Mouse (Mus musculus): Measurements from ENCODE around the gene Olfr224. TPM values are rescaled to one million over a fixed set of nuclear protein-coding genes. Genes with fewer than 3 reads are reported as not detected.
"Not testable (repeated sequence)": the region's sequence is repeated elsewhere in the genome, so short reads cannot be mapped to it uniquely, and the experiment has no call there.

Gene Olfr224
- polyA plus RNA-seq, 1 experiment from 2014 or later = not detected

- ATAC-seq (ENCODE audit: low FRiP score, low read depth) = no peak
- H3K9ac ChIP-seq = no peak overlapping the region
- H3K27me3 ChIP-seq = no peaks in the 10 kb centered on the region
- no peaks in the 10 kb centered on the region for H3K4me1 ChIP-seq (replicated peaks)
- 87% methylated on average over 13 of the region's 13 CpGs for WGBS
- no peaks in the 10 kb centered on the region for H3K9me3 ChIP-seq
- no peak overlapping the region for H3K27ac ChIP-seq (replicated peaks)
- no peak overlapping the region for H3K4me3 ChIP-seq
- no peaks in the 10 kb centered on the region for H3K36me3 ChIP-seq
- H3K4me2 ChIP-seq = no peak overlapping the region
These were observed 27.5 kb upstream of the Olfr224 start for GRCm38 (mm10) chr11:58597837-58598236.

GRCm38 (mm10) chr11:58594814-58595213 is 24.5 kb upstream of the Olfr224 start, which contains the start of gene Olfr324:
Gene Olfr324 (plus strand): TSS chr11:58595114.
- WGBS = 85% methylated on average over 6 of the region's 6 CpGs
- H3K36me3 ChIP-seq = no peaks in the 10 kb centered on the region
- ATAC-seq (ENCODE audit: low FRiP score, low read depth) = no peak

GRCm38 (mm10) chr11:58588620-58589250 is 18.4 kb upstream of the Olfr224 start:
- H3K4me3 ChIP-seq = no peak overlapping the region
- H3K4me2 ChIP-seq = no peak overlapping the region
- 31% methylated on average over 3 of the region's 3 CpGs for WGBS
- H3K36me3 ChIP-seq = no peaks in the 10 kb centered on the region
- H3K27ac ChIP-seq (replicated peaks) = no peak overlapping the region
- H3K9ac ChIP-seq = no peak overlapping the region
- no peaks in the 10 kb centered on the region for H3K9me3 ChIP-seq
- ATAC-seq (ENCODE audit: low FRiP score, low read depth) = no peak
- H3K27me3 ChIP-seq = no peaks in the 10 kb centered on the region
- H3K4me1 ChIP-seq (replicated peaks) = 0 out of 2 replicates have a peak, but pooled peaks cover 4% of the 10 kb centered on the region

More at GRCm38 (mm10) chr11:58594814-58595213, 24.5 kb upstream of the Olfr224 start, which contains the start of gene Olfr324:
- no peak within 1 kb of the TSS for H3K27ac ChIP-seq (replicated peaks)
- H3K4me3 ChIP-seq = no peak within 1 kb of the TSS
- no peaks in the 10 kb centered on the region for H3K9me3 ChIP-seq
- H3K4me2 ChIP-seq = no peak within 1 kb of the TSS
- H3K27me3 ChIP-seq = no peaks in the 10 kb centered on the region
- H3K4me1 ChIP-seq (replicated peaks) = no peaks in the 10 kb centered on the region
- H3K9ac ChIP-seq = no peak within 1 kb of the TSS

GRCm38 (mm10) chr11:58587898-58588348 is 17.6 kb upstream of the Olfr224 start:
- Histone ChIP-seq H3K4me3 (no peak overlapping the region), H3K27ac (replicated peaks) (no peak overlapping the region), H3K36me3 (no peaks in the 10 kb centered on the region), H3K4me2 (no peak overlapping the region), H3K4me1 (replicated peaks) (0 out of 2 replicates have a peak, but pooled peaks cover 4% of the 10 kb centered on the region), H3K27me3 (no peaks in the 10 kb centered on the region), H3K9ac (no peak overlapping the region), H3K9me3 (no peaks in the 10 kb centered on the region)
- no peak for ATAC-seq (ENCODE audit: low FRiP score, low read depth)
- WGBS = 67% methylated on average over 7 of the region's 7 CpGs

GRCm38 (mm10) chr11:58578636-58579035 is 8.3 kb upstream of the Olfr224 start:
- Histone ChIP-seq H3K36me3 (no peaks in the 10 kb centered on the region), H3K4me3 (no peak overlapping the region), H3K4me2 (no peak overlapping the region), H3K9ac (no peak overlapping the region), H3K9me3 (no peaks in the 10 kb centered on the region), H3K27ac (replicated peaks) (no peak overlapping the region), H3K4me1 (replicated peaks) (no peaks in the 10 kb centered on the region), H3K27me3 (no peaks in the 10 kb centered on the region)
- no peak for ATAC-seq (ENCODE audit: low FRiP score, low read depth)
- 76% methylated on average over 8 of the region's 8 CpGs for WGBS

- WGBS = 89% methylated on average over 1 of the region's 1 CpGs
- ATAC-seq (ENCODE audit: low FRiP score, low read depth) = no peak
These were observed 7.1 kb upstream of the Olfr224 start, which contains the start of gene Olfr325 for GRCm38 (mm10) chr11:58577430-58577829. Gene Olfr325 (plus strand): TSS chr11:58577730.

GRCm38 (mm10) chr11:58555536-58555935 is 14.8 kb downstream of the Olfr224 start, which contains the start of gene Olfr328:
Gene Olfr328 (minus strand): TSS chr11:58555636.
- no peak within 1 kb of the TSS for H3K4me2 ChIP-seq
- WGBS = 78% methylated on average over 1 of the region's 1 CpGs
- no peak within 1 kb of the TSS for H3K27ac ChIP-seq (replicated peaks)
- H3K9ac ChIP-seq = no peak within 1 kb of the TSS
- no peak within 1 kb of the TSS for H3K4me3 ChIP-seq
- no peaks in the 10 kb centered on the region for H3K9me3 ChIP-seq
- no peaks in the 10 kb centered on the region for H3K36me3 ChIP-seq
- no peaks in the 10 kb centered on the region for H3K4me1 ChIP-seq (replicated peaks)
- H3K27me3 ChIP-seq = no peaks in the 10 kb centered on the region
- ATAC-seq (ENCODE audit: low FRiP score, low read depth) = no peak

More at GRCm38 (mm10) chr11:58577430-58577829, 7.1 kb upstream of the Olfr224 start, which contains the start of gene Olfr325:
- Histone ChIP-seq H3K9ac (no peak within 1 kb of the TSS), H3K4me3 (no peak within 1 kb of the TSS), H3K27me3 (no peaks in the 10 kb centered on the region), H3K9me3 (no peaks in the 10 kb centered on the region), H3K27ac (replicated peaks) (no peak within 1 kb of the TSS), H3K36me3 (no peaks in the 10 kb centered on the region), H3K4me2 (no peak within 1 kb of the TSS), H3K4me1 (replicated peaks) (no peaks in the 10 kb centered on the region)

- Histone ChIP-seq H3K4me1 (replicated peaks) (no peaks in the 10 kb centered on the region), H3K27ac (replicated peaks) (no peak within 1 kb of the TSS), H3K9me3 (no peaks in the 10 kb centered on the region), H3K27me3 (no peaks in the 10 kb centered on the region), H3K36me3 (no peaks in the 10 kb centered on the region), H3K4me2 (no peak within 1 kb of the TSS), H3K4me3 (no peak within 1 kb of the TSS), H3K9ac (no peak within 1 kb of the TSS)
- no peak for ATAC-seq (ENCODE audit: low FRiP score, low read depth)
- WGBS = 81% methylated on average over 5 of the region's 5 CpGs
These were observed 24.0 kb downstream of the Olfr224 start, which contains the start of gene Olfr329-ps for GRCm38 (mm10) chr11:58546322-58546721. Gene Olfr329-ps (minus strand): TSS chr11:58546422.

- H3K4me2 ChIP-seq; H3K9me3 ChIP-seq; H3K36me3 ChIP-seq; H3K4me3 ChIP-seq; H3K27me3 ChIP-seq; H3K9ac ChIP-seq; ATAC-seq (ENCODE audit: low FRiP score, low read depth); H3K4me1 ChIP-seq (replicated peaks); H3K27ac ChIP-seq (replicated peaks): not testable (repeated sequence)
These were observed 35.6 kb downstream of the Olfr224 start, which contains the start of gene Olfr330 for GRCm38 (mm10) chr11:58534736-58535135. Gene Olfr330 (minus strand): TSS chr11:58534836.

GRCm38 (mm10) chr11:58519756-58520155 is 50.6 kb downstream of the Olfr224 start:
- not testable (repeated sequence) for H3K27ac ChIP-seq (replicated peaks); ATAC-seq (ENCODE audit: low FRiP score, low read depth); H3K4me3 ChIP-seq; H3K36me3 ChIP-seq; H3K27me3 ChIP-seq; H3K9me3 ChIP-seq; H3K4me2 ChIP-seq; H3K4me1 ChIP-seq (replicated peaks); H3K9ac ChIP-seq
- 93% methylated on average over 7 of the region's 9 CpGs for WGBS

GRCm38 (mm10) chr11:58518916-58519315 is 51.4 kb downstream of the Olfr224 start:
- H3K4me2 ChIP-seq; H3K4me3 ChIP-seq; H3K4me1 ChIP-seq (replicated peaks); H3K36me3 ChIP-seq; H3K27ac ChIP-seq (replicated peaks); ATAC-seq (ENCODE audit: low FRiP score, low read depth); H3K27me3 ChIP-seq; H3K9ac ChIP-seq; H3K9me3 ChIP-seq: not testable (repeated sequence)
- 94% methylated on average over 18 of the region's 18 CpGs for WGBS
